Mouse (Mus musculus): ENCODE measurements around the gene Gpr6.
A peak's percentile ranks its signal among the peaks of the same experiment; 100 is the strongest.

Gene Gpr6

DNA sequence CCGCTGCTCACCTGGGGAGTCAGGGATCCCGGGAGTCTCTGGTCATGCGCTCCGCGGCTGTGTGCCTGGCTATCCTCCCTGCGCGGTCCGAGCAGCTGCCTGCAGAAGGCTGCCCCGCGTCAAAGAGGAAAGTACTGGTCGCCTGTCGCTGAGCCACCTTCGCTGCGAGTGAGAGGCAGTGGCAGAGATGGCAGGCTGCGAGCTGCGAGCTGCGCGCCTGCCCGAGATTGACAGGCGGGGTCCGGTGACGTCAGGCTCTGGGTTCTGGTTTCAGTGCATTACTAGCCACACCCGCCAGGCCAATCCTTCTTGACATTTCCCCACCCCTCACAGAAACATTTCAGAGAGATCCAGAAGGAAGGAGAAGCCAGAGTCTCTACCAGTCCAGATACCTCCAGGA, at the start of gene Gpr6:
Gene Gpr6, minus strand, starts transcription at position 170 of the 400 bp plus-strand sequence.
- no peak for DNase-seq

- no peak for DNase-seq
These were observed 28.0 kb upstream of the Gpr6 start for GRCm38 (mm10) chr10:41100060-41100459.

GRCm38 (mm10) chr10:41098137-41098536, 26.1 kb upstream of the Gpr6 start:
- no peak for DNase-seq

GRCm38 (mm10) chr10:41088852-41089251, 16.8 kb upstream of the Gpr6 start:
- no peak for DNase-seq

DNA sequence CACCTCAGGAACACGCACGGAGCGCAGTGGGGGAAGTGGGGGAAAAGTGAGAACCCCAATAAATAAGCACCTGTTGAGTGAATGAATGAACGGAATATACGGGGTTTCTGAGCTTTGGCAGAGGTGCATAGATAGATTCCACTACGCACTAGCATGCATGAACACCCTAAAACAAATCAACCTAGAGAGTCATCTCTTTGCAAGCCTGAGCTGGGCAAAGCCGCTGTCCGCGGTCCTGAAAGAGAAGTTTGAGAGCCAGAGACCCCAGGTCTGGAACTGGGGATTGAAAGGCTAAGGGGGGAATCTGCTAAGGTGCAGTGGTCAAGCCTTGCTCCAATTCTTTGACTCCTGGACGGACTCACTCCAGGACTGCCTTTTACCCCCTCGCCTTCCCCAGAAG, 389 bp downstream of the Gpr6 start:
- peak; percentile 42 for DNase-seq

DNA sequence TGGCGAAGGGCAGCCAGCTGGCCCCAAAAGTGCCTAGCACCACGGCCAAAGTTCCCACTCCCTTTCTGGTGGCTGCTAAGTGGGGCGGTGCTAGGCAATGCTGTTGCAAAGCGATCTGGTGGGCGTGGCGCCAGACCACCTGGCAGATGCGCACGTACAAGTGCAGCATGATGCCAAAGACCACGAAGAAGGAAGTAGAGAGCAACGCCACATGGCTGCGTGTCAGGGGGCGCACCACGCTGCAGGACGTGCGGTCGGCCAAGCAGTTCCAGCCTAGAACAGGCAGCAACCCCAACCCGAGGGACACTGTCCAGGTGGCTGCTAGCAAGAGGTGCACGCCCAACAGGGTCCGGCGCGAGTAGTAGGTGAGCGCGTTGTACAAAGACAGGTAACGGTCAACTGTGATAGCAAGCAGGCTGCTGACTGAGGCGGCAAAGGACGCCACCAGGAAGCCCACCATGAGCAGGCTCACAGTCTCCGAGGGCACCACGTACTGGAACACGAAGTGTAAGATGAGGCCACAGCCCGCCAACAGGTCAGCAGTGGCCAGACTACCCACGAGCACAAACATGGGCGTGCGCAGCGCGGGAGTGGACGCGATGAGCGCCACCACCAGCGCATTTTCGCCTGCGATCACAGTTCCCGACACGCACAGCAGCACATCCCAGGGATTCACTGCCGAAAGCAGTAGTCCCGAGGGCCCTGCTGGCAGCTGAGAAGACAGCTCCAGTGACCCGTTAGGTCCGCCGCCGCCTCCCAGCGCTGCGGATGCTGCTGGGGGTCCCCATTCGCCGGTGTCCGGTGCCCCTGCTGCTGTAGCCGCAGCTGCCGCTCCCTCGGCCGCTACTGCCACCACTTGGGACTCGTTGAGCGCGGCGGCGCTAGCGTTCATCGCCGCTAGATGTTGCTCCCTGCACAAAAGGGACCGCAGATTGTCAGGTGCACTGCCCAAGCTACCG, 1.1 kb downstream of the Gpr6 start:
- DNase-seq = no peak

DNA sequence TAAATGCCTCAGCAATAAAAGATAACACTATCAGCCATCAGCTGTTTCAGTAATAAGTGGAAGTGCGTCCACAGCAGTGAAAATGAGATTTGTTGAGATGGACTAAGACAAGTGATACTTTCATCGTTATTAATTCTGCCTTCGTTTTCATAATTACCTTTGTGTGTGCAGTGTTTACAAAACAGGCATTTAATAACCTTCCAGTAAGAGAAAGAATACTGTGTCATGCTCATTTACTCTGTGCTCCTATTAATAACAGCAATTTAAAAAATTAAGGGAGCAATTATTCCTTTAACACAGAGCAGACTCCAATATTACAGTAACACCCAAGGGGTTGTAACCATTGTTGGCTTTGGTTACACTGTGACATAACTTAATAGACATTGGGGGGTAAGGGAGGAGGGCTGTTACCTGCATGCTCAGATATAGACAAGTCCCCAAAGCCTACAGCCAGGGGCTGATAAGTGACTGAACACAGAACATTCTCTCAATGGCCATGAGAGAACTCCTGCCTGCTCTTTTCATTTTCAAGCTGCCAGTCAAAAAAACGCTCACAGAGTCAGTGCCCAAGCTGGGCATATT, 11.7 kb downstream of the Gpr6 start:
- DNase-seq = no peak

GRCm38 (mm10) chr10:41055581-41055980, 16.5 kb downstream of the Gpr6 start:
- DNase-seq = no peak

DNA sequence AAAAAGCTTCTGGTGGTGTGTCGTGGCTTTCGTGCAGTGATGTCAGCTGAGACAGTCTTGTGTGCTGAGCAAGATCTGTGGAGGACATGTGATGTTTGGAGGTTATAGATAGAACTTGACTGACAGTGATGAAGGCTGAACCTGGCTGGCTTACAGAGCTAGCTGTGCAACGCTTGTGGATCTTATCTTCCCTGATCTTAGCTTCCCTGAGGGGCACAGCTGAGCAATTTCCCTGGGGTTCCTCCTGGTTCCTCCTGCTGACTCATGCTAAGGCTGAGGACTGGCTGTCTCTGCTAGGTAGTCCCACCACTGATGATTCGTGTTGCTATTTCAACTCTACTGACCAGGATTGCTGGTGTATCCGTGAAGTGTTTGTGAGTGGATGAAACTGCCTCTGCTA, 18.1 kb downstream of the Gpr6 start:
- DNase-seq = no peak

- no peak for DNase-seq
These were observed 29.8 kb downstream of the Gpr6 start for GRCm38 (mm10) chr10:41042272-41042671.

DNA sequence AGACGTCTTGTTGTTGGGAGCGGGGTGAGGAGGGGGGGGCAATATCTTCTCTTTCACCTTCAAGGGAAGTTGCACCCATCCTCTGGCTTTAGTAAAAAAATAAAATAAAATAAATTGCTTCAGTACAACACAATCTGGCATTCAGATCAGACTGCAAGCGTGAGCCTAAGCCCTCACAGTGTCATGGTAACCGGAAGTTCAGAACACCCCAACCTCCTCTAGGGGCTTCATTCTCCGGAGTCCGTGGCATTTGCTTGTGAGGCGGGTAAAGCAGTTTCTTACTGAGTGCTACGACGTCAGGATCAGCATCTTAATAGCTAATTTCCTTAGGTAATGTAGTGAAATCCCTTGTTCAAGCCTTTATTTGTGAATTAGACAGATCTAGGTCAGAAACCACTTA, 30.6 kb downstream of the Gpr6 start:
- no peak for DNase-seq

DNA sequence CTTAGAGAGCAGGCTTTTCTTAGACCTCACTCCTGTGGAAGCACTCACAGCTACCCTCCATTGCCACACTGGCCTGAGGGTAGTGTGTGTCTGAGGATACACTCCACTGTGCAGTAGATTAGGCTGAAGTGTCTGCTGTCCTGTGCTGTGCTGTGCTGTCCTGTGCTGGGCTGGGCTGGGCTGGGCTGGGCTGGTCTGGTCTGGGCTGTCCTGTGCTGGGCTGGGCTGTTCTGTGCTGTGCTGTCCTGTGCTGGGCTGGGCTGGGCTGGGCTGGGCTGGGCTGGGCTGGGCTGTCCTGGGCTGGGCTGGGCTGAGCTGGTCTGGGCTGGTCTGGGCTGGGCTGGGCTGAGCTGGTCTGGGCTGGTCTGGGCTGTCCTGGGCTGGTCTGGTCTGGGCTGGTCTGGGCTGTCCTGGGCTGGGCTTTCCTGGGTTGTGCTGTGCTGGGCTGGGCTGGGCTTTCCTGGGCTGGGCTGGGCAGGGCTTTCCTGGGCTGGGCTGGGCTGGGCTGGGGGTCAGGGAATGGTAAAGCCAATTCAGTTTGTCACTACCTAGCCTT, 31.5 kb downstream of the Gpr6 start:
- no peak for DNase-seq

- no peak for DNase-seq
These were observed 33.6 kb downstream of the Gpr6 start for GRCm38 (mm10) chr10:41038476-41038875.

- peak; percentile 13 for DNase-seq
These were observed 34.4 kb downstream of the Gpr6 start for GRCm38 (mm10) chr10:41037722-41038121.

DNA sequence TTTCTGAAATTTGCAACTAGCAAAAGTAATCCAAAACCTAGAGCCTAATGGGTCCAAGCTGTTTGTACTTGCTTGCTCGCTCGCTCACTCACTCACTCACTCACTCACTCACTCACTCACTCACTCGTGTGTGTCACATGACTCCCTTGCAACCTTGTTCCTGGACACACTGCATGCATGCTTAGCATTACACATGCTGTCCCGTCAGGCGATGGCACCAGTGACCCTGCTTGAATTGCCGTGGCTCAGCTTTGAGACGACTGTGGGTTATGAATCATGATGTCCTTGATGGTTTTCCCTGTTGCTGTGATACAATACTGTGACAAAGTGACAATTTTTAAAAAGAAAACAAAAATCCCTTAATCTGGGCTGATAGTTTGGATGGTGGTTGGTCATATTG, 39.3 kb downstream of the Gpr6 start:
- DNase-seq = no peak

GRCm38 (mm10) chr10:41024860-41025259, 47.2 kb downstream of the Gpr6 start:
- no peak for DNase-seq

DNA sequence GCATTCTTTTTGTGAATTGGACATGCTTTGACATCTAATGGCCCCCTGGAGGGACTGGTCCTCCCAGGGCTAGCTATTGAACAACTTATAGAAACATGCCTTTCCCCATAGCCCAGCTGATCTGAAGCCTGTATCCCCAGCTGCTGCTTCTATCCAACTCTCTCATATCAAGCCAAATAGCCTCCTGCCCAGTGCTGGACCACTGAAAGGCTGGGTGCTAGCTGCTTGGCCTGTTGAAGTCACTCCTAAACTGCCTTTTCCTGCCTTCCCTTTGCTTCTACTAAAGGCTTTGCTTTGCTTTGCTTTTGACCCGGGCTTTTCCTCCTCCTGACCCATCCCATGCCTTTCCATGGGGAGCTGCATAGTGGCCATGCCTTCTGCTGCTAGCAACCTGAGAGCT, 47.7 kb downstream of the Gpr6 start:
- DNase-seq = no peak

DNA sequence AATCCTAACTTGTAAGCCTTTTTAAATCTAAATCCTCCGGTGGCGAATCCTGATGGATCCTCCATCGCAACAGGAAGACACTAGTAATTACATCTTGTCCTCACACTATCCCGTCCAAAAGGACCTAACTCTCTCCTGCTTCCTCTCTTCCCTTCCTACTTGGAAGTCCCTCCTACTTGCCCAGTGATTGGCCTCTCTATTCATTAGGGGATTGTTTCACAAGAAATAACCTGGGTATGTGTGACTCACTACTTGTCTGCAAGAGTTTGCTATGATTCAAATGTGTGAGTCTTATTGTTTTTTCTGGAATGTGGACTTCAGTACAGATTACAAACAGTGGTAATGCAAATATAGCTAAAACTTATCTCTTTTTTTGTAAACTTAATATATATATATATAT, 49.9 kb downstream of the Gpr6 start:
- DNase-seq = no peak

Measured in lung, postnatal 10 days (tissue).